Mouse (Mus musculus) ES-E14 (cell line): ENCODE results near the gene Efcab2. TPM values are rescaled to one million over a fixed set of nuclear protein-coding genes. Genes with fewer than 3 reads are reported as not detected.

ENCODE experiments used
- DNase-seq: peaks from one replicate; pipeline ENCODE4 v3.0.0-alpha.2; 2013; ENCODE audit warnings: low read depth, low spot score
- H3K27ac ChIP-seq: 2 replicates; pipeline ENCODE4 v1.5.1; 2012; ENCODE audit warnings: low read depth, mild to moderate bottlenecking, low read length, moderate library complexity, mixed read lengths; ENCODE audit not compliant: poor library complexity, insufficient read depth, severe bottlenecking
- H3K36me3 ChIP-seq: 2 replicates; pipeline ENCODE4 v1.6.1; 2012; ENCODE audit warnings: mild to moderate bottlenecking, low read length, moderate library complexity, mixed read lengths; ENCODE audit not compliant: control insufficient read depth, poor library complexity, insufficient read depth, severe bottlenecking
- H3K4me1 ChIP-seq, 2 experiments: fragments of 150-350 bp in 1 of 2; sonication (generic) in 1 of 2; 2 replicates each; pipeline ENCODE4 v1.6.1; 2012; ENCODE audit warnings: low read length in 2 of 2, mild to moderate bottlenecking in 1 of 2, mixed read lengths in 1 of 2; ENCODE audit not compliant: control insufficient read depth in 2 of 2, insufficient read depth in 2 of 2, poor library complexity in 1 of 2
- H3K4me3 ChIP-seq, 2 experiments: fragments of 150-350 bp in 1 of 2; sonication (generic) in 1 of 2; 2 replicates each; pipeline ENCODE4 v1.5.1; 2012; ENCODE audit warnings: low read length in 2 of 2, low read depth in 1 of 2, mild to moderate bottlenecking in 1 of 2, mixed read lengths in 1 of 2; ENCODE audit not compliant: insufficient read depth in 1 of 2, poor library complexity in 1 of 2, severe bottlenecking in 1 of 2
- H3K9ac ChIP-seq: 2 replicates; pipeline ENCODE4 v1.6.1; 2012; ENCODE audit warnings: low read depth, mild to moderate bottlenecking, low read length, mixed read lengths; ENCODE audit not compliant: poor library complexity, insufficient read depth, severe bottlenecking
- H3K9me3 ChIP-seq: fragments of 150-350 bp; sonication (generic); 2 replicates; pipeline ENCODE4 v1.6.1; 2012; ENCODE audit warnings: low read depth, mild to moderate bottlenecking, low read length; ENCODE audit not compliant: control insufficient read depth, insufficient read depth
- CHD2 ChIP-seq: IDR thresholded peaks from 2 replicates; pipeline ENCODE4 v1.6.1; 2014; ENCODE audit warnings: mild to moderate bottlenecking, low read depth, low read length, inconsistent platforms
- HCFC1 ChIP-seq: IDR thresholded peaks from 2 replicates; pipeline ENCODE4 v1.6.1; 2012; ENCODE audit warnings: low read length, inconsistent platforms, borderline replicate concordance; ENCODE audit not compliant: insufficient read depth
- MAFK ChIP-seq: IDR thresholded peaks from 2 replicates; pipeline ENCODE4 v1.6.1; 2014; ENCODE audit warnings: mild to moderate bottlenecking, low read depth, low read length, inconsistent platforms; ENCODE audit not compliant: insufficient read depth
- ZC3H11A ChIP-seq: IDR thresholded peaks from 2 replicates; pipeline ENCODE4 v1.6.1; 2012; ENCODE audit warnings: low read depth, mild to moderate bottlenecking, inconsistent platforms, low read length, borderline replicate concordance
- ZNF384 ChIP-seq: IDR thresholded peaks from 2 replicates; pipeline ENCODE4 v1.6.1; 2012; ENCODE audit warnings: low read depth, low read length, inconsistent platforms
- in situ Hi-C, 2 experiments: fragments of 600-800 bp; cut with MboI; formaldehyde crosslinking; loops; one replicate each; pipeline ENCODE4 v1.15.1; 2025; ENCODE audit warnings: low sequenced_read_pairs in 2 of 2, inconsistent platforms in 1 of 2; ENCODE audit not compliant: unreplicated experiment in 2 of 2
- total RNA-seq: library from RNA; depleted of rRNA; stranded (reverse); fragments of 300-350 nt; gene quantifications from 2 replicates; pipeline ENCODE4 v1.2.3, GENCODE M21; 2012

Gene Efcab2
- total RNA-seq, 1 experiment: 1.8 TPM

GRCm38 (mm10) chr1:178455120-178455519 lies 49.2 kb downstream of the Efcab2 start:
- TF ChIP-seq HCFC1: no peak
- TF ChIP-seq ZC3H11A: no peak
- no peak for TF ChIP-seq ZNF384
- TF ChIP-seq MAFK: no peak
- TF ChIP-seq CHD2: no peak
- Histone ChIP-seq H3K9me3 (no peaks in the 10 kb centered on the region), H3K4me1 (no peaks in the 10 kb centered on the region), H3K9ac (no peak overlapping the region), H3K36me3 (no peaks in the 10 kb centered on the region), H3K4me3 (no peak overlapping the region), H3K27ac (no peak overlapping the region)
- in situ Hi-C loops: loop anchor here (10.0 to 25.0 kb wide), 3 partner anchors 150 to 293 kb away; no protein-coding TSS in a partner anchor
- DNase-seq: no peak

GRCm38 (mm10) chr1:178458029-178458428 lies 52.1 kb downstream of the Efcab2 start:
- H3K36me3 ChIP-seq: no peaks in the 10 kb centered on the region
- no peaks in the 10 kb centered on the region for H3K4me1 ChIP-seq
- H3K9me3 ChIP-seq: peaks cover 6% of the 10 kb centered on the region; the same call in 1 of the 2 replicates
- TF ChIP-seq MAFK (no peak), ZNF384 (no peak), ZC3H11A (no peak), HCFC1 (no peak), CHD2 (no peak)
- no peak overlapping the region for H3K27ac ChIP-seq
- H3K4me3 ChIP-seq: no peak overlapping the region
- DNase-seq: no peak
- in situ Hi-C loops: loop anchor here (10.0 to 25.0 kb wide), 3 partner anchors 153 to 296 kb away; no protein-coding TSS in a partner anchor
- no peak overlapping the region for H3K9ac ChIP-seq

GRCm38 (mm10) chr1:178463712-178464111 lies 57.8 kb downstream of the Efcab2 start:
- no peak for TF ChIP-seq CHD2
- peak; percentile 100 for TF ChIP-seq MAFK
- no peak for TF ChIP-seq ZNF384
- TF ChIP-seq ZC3H11A: peak; percentile 89; the same call in 1 of the 2 replicates
- TF ChIP-seq HCFC1: no peak
- in situ Hi-C loops: loop anchor here (10.0 to 25.0 kb wide), 2 partner anchors 301 to 319 kb away; no protein-coding TSS in a partner anchor

GRCm38 (mm10) chr1:178464140-178464539 lies 58.3 kb downstream of the Efcab2 start:
- in situ Hi-C loops: loop anchor here (10.0 to 25.0 kb wide), 2 partner anchors 302 to 319 kb away; no protein-coding TSS in a partner anchor
- TF ChIP-seq ZNF384 (no peak), MAFK (no peak), HCFC1 (no peak), CHD2 (no peak), ZC3H11A (no peak)
- DNase-seq: no peak
- Histone ChIP-seq H3K9me3 (peaks cover 6% of the 10 kb centered on the region; the same call in 1 of the 2 replicates), H3K27ac (no peak overlapping the region), H3K4me3 (no peak overlapping the region), H3K4me1 (no peaks in the 10 kb centered on the region), H3K9ac (no peak overlapping the region), H3K36me3 (no peaks in the 10 kb centered on the region)

More at GRCm38 (mm10) chr1:178463712-178464111, 57.8 kb downstream of the Efcab2 start:
- no peak overlapping the region for H3K27ac ChIP-seq
- no peak overlapping the region for H3K9ac ChIP-seq
- no peak overlapping the region for H3K4me3 ChIP-seq
- no peaks in the 10 kb centered on the region for H3K4me1 ChIP-seq
- DNase-seq: peak; percentile 65
- peaks cover 6% of the 10 kb centered on the region; the same call in 1 of the 2 replicates for H3K9me3 ChIP-seq
- H3K36me3 ChIP-seq: no peaks in the 10 kb centered on the region
